Mouse (Mus musculus) C2C12 (cell line): Measurements from ENCODE around the gene Otof.

Experiments
- CTCF ChIP-seq: IDR thresholded peaks from one replicate; pipeline ENCODE4 v1.5.1; 2011; ENCODE audit not compliant: control insufficient read depth, insufficient read depth, insufficient read length
- MYOD1 ChIP-seq: IDR thresholded peaks from one replicate; pipeline ENCODE4 v1.6.1; 2011; ENCODE audit warnings: low read depth; ENCODE audit not compliant: control insufficient read depth, insufficient read length

DNA sequence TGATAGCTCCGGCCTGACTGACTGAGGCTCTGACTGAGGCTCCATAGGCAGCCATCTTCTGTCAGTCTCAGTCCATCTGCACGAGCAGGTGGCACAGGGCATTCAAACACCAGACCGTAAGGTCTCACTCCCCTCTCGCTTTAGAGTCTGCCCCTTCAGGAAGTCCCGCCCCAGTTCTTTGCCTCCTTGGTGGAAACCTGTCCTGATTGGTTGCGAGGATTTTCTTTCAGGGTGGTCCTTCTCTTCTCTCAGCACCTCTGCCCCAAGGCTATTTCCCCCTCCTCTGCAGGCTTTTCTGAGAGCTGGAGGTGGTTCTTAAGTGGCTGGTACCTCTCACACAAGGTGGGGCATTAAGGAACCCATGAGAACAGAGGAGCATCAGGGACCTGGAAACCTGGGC is 8.7 kb upstream of the Otof start:
- TF ChIP-seq CTCF (no peak), MYOD1 (no peak)
